Mouse (Mus musculus): ENCODE data around the gene Ccdc92b.

GRCm38 (mm10) chr11:74569735-74570134 is 49.7 kb upstream of the Ccdc92b start:
- no peak for TF ChIP-seq GATA1 (IDR thresholded peaks at IDR 0.05; ENCODE audit: borderline replicate concordance, low read length)
- TF ChIP-seq FLI1 (IDR thresholded peaks at IDR 0.05; ENCODE audit: low read length): no peak
